Mouse (Mus musculus): Measurements from ENCODE around the gene Prdm16. TPM values are rescaled to one million over a fixed set of nuclear protein-coding genes. Genes with fewer than 3 reads are reported as not detected.

The Prdm16 gene
- polyA plus RNA-seq, 1 experiment from 2014 or later, result 19.0 TPM

DNA sequence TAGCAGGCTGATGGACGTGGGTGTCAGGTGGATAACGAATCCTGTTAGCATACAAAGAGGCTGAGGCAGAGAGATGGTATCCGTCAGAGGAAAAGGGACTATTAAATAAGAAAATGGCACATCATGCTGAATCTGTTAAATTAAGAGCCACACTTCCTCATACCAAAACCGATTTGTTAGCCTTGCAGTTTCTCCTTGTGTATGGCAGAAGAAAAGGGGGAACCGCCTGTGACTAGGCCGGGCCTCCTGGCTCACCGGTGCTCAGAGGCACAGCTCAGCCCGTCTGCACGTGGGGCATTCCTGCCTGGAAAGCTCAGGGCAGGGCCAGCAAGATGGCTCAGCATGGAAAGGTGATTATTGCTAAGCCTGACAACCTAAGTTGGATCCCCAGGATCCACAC lies 171.6 kb downstream of the Prdm16 start:
- no peak overlapping the region for H3K27ac ChIP-seq
- no peaks in the 10 kb centered on the region for H3K9me3 ChIP-seq (replicated peaks; ENCODE audit: low read length)
- TF ChIP-seq CTCF (IDR thresholded peaks at IDR 0.05; ENCODE audit: low read depth), result no peak
- WGBS, result 72% methylated on average over 9 of the region's 9 CpGs
- no peaks in the 10 kb centered on the region for H3K4me1 ChIP-seq (replicated peaks; ENCODE audit: insufficient read depth, low read length)
- H3K27me3 ChIP-seq (ENCODE audit: insufficient read depth, low read length), result no peaks in the 10 kb centered on the region
- H3K9ac ChIP-seq (ENCODE audit: low read depth, low read length), result no peak overlapping the region
- ATAC-seq (replicated peaks; ENCODE audit: low FRiP score, low read depth) (no peak), DNase-seq (ENCODE audit: low spot score) (no peak)
- H3K4me3 ChIP-seq (replicated peaks; ENCODE audit: low read depth, low read length), result no peak overlapping the region
- H3K4me2 ChIP-seq (ENCODE audit: low read length), result no peak overlapping the region
- no peaks in the 10 kb centered on the region for H3K36me3 ChIP-seq (ENCODE audit: insufficient read depth, low read length)

DNA sequence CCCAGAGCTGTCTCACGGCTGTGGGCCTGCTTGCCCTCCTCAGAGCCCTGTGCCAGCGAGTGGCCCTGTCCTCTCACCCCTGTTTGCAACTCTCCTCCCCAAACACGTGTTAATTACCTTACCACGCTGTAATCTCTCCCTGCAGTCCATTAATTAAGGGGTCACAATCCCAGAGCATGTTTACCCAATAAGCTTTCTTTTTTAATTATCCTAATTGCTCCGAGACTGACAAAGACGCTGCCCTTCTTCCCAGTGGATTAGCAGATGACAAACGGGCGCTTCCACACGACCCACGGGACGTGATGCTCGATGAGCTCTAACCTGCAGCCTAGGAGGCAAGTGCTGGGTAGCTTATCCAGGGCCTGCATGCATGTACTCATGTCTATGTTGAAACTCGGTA lies 176.7 kb downstream of the Prdm16 start:
- TF ChIP-seq CTCF (IDR thresholded peaks at IDR 0.05; ENCODE audit: low read depth), result no peak
- 56% methylated on average over 13 of the region's 13 CpGs for WGBS
- Histone ChIP-seq H3K27ac (no peak overlapping the region), H3K9ac (ENCODE audit: low read depth, low read length) (no peak overlapping the region), H3K27me3 (ENCODE audit: insufficient read depth, low read length) (no peaks in the 10 kb centered on the region), H3K4me1 (replicated peaks; ENCODE audit: insufficient read depth, low read length) (no peaks in the 10 kb centered on the region), H3K4me3 (replicated peaks; ENCODE audit: low read depth, low read length) (no peak overlapping the region), H3K4me2 (ENCODE audit: low read length) (no peak overlapping the region), H3K36me3 (ENCODE audit: insufficient read depth, low read length) (no peaks in the 10 kb centered on the region), H3K9me3 (replicated peaks; ENCODE audit: low read length) (no peaks in the 10 kb centered on the region)
- ATAC-seq (replicated peaks; ENCODE audit: low FRiP score, low read depth), result no peak
- no peak for DNase-seq (ENCODE audit: low spot score)

DNA sequence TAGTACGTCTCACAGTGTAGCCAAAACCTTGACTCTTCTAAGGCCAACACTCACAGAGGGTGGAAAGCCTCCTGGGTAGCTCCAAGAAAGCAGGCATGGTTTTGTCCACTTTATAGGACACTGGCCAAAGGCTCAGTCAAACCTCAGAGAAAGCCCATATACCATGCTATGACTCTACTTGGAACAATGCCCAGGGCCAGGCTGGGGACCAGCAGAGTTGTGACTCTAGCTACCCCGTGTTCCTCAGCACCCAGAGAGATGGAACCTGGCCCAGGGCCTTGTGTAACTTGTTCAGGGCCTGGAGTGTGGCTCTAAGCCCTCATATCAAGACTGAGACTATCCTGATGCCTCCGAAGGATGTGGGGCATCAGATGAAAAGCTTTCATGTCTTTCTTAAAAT lies 178.9 kb downstream of the Prdm16 start:
- Histone ChIP-seq H3K27me3 (ENCODE audit: insufficient read depth, low read length) (no peaks in the 10 kb centered on the region), H3K4me2 (ENCODE audit: low read length) (no peak overlapping the region), H3K36me3 (ENCODE audit: insufficient read depth, low read length) (no peaks in the 10 kb centered on the region), H3K4me1 (replicated peaks; ENCODE audit: insufficient read depth, low read length) (no peaks in the 10 kb centered on the region), H3K9ac (ENCODE audit: low read depth, low read length) (no peak overlapping the region), H3K27ac (no peak overlapping the region), H3K9me3 (replicated peaks; ENCODE audit: low read length) (no peaks in the 10 kb centered on the region), H3K4me3 (replicated peaks; ENCODE audit: low read depth, low read length) (no peak overlapping the region)
- DNase-seq (ENCODE audit: low spot score), result no peak
- no peak for TF ChIP-seq CTCF (IDR thresholded peaks at IDR 0.05; ENCODE audit: low read depth)
- WGBS, result 76% methylated on average over 3 of the region's 3 CpGs
- ATAC-seq (replicated peaks; ENCODE audit: low FRiP score, low read depth), result no peak

DNA sequence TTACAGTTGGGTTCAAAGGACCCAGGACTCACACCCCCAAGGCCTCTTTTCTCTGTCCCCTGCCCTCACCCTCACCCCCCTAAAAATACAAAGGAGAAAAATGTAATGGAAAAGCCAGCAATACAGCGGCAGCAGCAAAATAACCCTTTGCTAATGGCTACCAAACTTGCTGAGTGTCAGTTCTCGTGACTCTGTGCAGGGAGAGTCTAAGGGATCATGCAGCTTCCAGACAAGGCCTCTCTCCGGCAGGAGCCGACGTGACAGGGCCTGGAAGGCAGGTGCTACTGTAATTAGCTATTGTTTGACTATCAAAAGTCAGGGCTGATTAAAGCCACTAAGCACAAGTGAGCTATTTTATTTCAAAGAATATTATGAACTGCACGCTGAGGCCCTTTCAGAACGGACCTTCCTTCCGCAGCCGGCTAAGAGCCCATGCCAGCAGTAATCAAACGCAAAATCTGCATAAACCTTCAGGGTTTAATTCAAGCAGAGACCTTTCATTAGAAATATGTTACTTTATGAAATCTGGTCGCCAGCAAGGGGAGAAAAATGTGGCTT lies 180.3 kb downstream of the Prdm16 start:
- no peak overlapping the region for H3K4me2 ChIP-seq (ENCODE audit: low read length)
- no peak overlapping the region for H3K9ac ChIP-seq (ENCODE audit: low read depth, low read length)
- no peak for ATAC-seq (replicated peaks; ENCODE audit: low FRiP score, low read depth)
- H3K36me3 ChIP-seq (ENCODE audit: insufficient read depth, low read length), result no peaks in the 10 kb centered on the region
- H3K4me1 ChIP-seq (replicated peaks; ENCODE audit: insufficient read depth, low read length), result no peaks in the 10 kb centered on the region
- H3K27ac ChIP-seq, result no peak overlapping the region
- no peaks in the 10 kb centered on the region for H3K27me3 ChIP-seq (ENCODE audit: insufficient read depth, low read length)
- DNase-seq (ENCODE audit: low spot score), result no peak
- H3K9me3 ChIP-seq (replicated peaks; ENCODE audit: low read length), result no peaks in the 10 kb centered on the region
- 59% methylated on average over 11 of the region's 11 CpGs for WGBS
- no peak overlapping the region for H3K4me3 ChIP-seq (replicated peaks; ENCODE audit: low read depth, low read length)
- TF ChIP-seq CTCF (IDR thresholded peaks at IDR 0.05; ENCODE audit: low read depth), result no peak

DNA sequence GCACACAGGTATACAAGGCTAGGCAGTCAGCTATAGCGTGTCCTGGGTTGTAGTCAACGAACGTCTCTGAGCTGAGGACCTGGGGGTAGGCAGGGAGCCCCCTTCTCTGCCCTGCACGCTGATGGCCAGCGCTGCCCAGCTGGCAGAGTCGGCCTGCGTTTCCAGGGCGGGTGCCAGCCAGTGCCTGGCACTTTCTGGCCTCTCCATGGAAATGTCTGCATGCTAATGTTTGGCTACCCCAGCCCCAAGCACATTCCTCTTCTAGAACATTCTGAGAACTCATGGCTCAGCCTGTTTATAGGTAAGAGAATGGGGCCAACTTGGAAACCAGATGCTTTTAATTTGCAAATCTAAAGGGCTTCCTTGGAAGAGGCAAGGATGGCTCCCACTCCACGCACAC lies 186.2 kb downstream of the Prdm16 start:
- H3K9ac ChIP-seq (ENCODE audit: low read depth, low read length), result no peak overlapping the region
- WGBS, result 84% methylated on average over 9 of the region's 9 CpGs
- peaks cover 4% of the 10 kb centered on the region; the same call in 1 of the 2 replicates for H3K27me3 ChIP-seq (ENCODE audit: insufficient read depth, low read length)
- no peak overlapping the region for H3K4me3 ChIP-seq (replicated peaks; ENCODE audit: low read depth, low read length)
- H3K36me3 ChIP-seq (ENCODE audit: insufficient read depth, low read length), result no peaks in the 10 kb centered on the region
- DNase-seq (ENCODE audit: low spot score) (no peak), ATAC-seq (replicated peaks; ENCODE audit: low FRiP score, low read depth) (no peak)
- H3K4me2 ChIP-seq (ENCODE audit: low read length), result no peak overlapping the region
- peak overlapping the region; percentile 36; the same call in 1 of the 2 replicates for H3K27ac ChIP-seq
- H3K4me1 ChIP-seq (replicated peaks; ENCODE audit: insufficient read depth, low read length), result no peaks in the 10 kb centered on the region; the same call in 1 of the 2 replicates
- no peaks in the 10 kb centered on the region for H3K9me3 ChIP-seq (replicated peaks; ENCODE audit: low read length)
- TF ChIP-seq CTCF (IDR thresholded peaks at IDR 0.05; ENCODE audit: low read depth), result no peak

DNA sequence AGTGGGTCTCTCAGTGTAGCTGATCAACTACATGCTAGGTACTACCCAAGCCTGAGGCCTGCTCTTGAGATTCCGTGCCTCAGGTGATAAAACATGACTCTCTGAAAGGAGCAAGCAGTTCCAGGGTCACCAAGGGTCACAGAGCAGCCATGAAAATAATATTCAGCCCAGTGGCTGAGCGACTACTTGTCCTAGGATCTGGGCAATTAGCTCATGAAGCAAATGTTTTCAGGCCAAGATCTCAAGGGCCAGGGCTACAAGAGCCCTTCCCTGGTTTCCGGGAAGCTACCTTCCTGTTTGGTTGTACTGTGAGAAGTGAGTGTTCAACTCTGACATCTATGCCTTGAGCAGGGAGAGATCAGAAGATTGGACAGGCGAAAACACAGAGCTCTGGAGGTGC lies 186.6 kb downstream of the Prdm16 start:
- H3K9me3 ChIP-seq (replicated peaks; ENCODE audit: low read length), result no peaks in the 10 kb centered on the region
- 68% methylated on average over 4 of the region's 4 CpGs for WGBS
- no peak overlapping the region for H3K4me3 ChIP-seq (replicated peaks; ENCODE audit: low read depth, low read length)
- DNase-seq (ENCODE audit: low spot score) (no peak), ATAC-seq (replicated peaks; ENCODE audit: low FRiP score, low read depth) (no peak)
- H3K9ac ChIP-seq (ENCODE audit: low read depth, low read length), result no peak overlapping the region
- no peak for TF ChIP-seq CTCF (IDR thresholded peaks at IDR 0.05; ENCODE audit: low read depth)
- peaks cover 4% of the 10 kb centered on the region; the same call in 1 of the 2 replicates for H3K27me3 ChIP-seq (ENCODE audit: insufficient read depth, low read length)
- no peak overlapping the region for H3K4me2 ChIP-seq (ENCODE audit: low read length)
- no peaks in the 10 kb centered on the region for H3K36me3 ChIP-seq (ENCODE audit: insufficient read depth, low read length)
- no peaks in the 10 kb centered on the region; the same call in 1 of the 2 replicates for H3K4me1 ChIP-seq (replicated peaks; ENCODE audit: insufficient read depth, low read length)
- peak overlapping the region; percentile 36 for H3K27ac ChIP-seq

DNA sequence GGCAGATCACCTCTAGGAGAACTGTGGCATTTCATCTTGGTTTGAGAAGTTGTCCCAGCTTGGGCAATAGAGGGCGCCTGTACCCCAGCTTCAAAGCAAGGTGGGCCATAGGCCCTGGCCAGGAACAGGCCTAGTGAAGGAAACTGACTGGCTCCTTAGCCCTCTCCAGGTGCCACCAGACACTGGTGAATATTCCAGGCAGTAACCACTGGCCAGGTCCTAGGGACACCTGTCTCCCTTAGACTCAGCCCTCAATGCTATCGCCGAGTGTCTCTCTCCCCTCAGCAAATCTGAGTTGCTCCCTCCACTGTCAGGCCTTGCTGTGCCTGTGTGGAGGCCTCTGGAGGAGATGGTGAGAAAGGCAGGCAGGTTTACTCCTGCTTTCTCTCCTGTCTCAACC lies 187.3 kb downstream of the Prdm16 start:
- peak; percentile 61 for DNase-seq (ENCODE audit: low spot score)
- no peak overlapping the region for H3K9ac ChIP-seq (ENCODE audit: low read depth, low read length)
- WGBS, result 20% methylated on average over 3 of the region's 3 CpGs
- H3K36me3 ChIP-seq (ENCODE audit: insufficient read depth, low read length), result no peaks in the 10 kb centered on the region
- H3K4me1 ChIP-seq (replicated peaks; ENCODE audit: insufficient read depth, low read length), result no peaks in the 10 kb centered on the region; the same call in 1 of the 2 replicates
- no peak overlapping the region for H3K4me3 ChIP-seq (replicated peaks; ENCODE audit: low read depth, low read length)
- H3K9me3 ChIP-seq (replicated peaks; ENCODE audit: low read length), result no peaks in the 10 kb centered on the region
- H3K27ac ChIP-seq, result peak overlapping the region; percentile 36; the same call in 1 of the 2 replicates
- H3K4me2 ChIP-seq (ENCODE audit: low read length), result no peak overlapping the region
- ATAC-seq (replicated peaks; ENCODE audit: low FRiP score, low read depth), result 0 out of 2 replicates have a peak, but pooled peaks have one; percentile 30
- peak; percentile 67 for TF ChIP-seq CTCF (IDR thresholded peaks at IDR 0.05; ENCODE audit: low read depth)
- peaks cover 10% of the 10 kb centered on the region; the same call in 1 of the 2 replicates for H3K27me3 ChIP-seq (ENCODE audit: insufficient read depth, low read length)

Data from kidney, postnatal 0 days (tissue).